Mouse (Mus musculus) lung, postnatal 4 days (tissue): ENCODE measurements around the gene Washc3.

Experiments used
- DNase-seq, 2 experiments: peaks; one replicate each; pipeline ENCODE4 v3.0.0; 2021

Washc3 gene

GRCm38 (mm10) chr10:88200951-88201638, at the start of gene Washc3:
TSS of gene Washc3 (plus strand) at chr10:88201093.
- DNase-seq: peak; percentile 92

- DNase-seq: no peak
Observed at GRCm38 (mm10) chr10:88151658-88152057, 49.2 kb upstream of the Washc3 start.

GRCm38 (mm10) chr10:88162096-88162495, 38.8 kb upstream of the Washc3 start:
- no peak for DNase-seq

- DNase-seq: no peak
Observed at GRCm38 (mm10) chr10:88162676-88163075, 38.2 kb upstream of the Washc3 start.

GRCm38 (mm10) chr10:88166158-88166557, 34.7 kb upstream of the Washc3 start:
- DNase-seq: no peak

- no peak for DNase-seq
Observed at GRCm38 (mm10) chr10:88167438-88168077, 33.3 kb upstream of the Washc3 start.

GRCm38 (mm10) chr10:88200541-88200940, 352 bp upstream of the Washc3 start:
- DNase-seq: no peak

- no peak for DNase-seq
Observed at GRCm38 (mm10) chr10:88201650-88202049, 757 bp downstream of the Washc3 start.

- DNase-seq: no peak
Observed at GRCm38 (mm10) chr10:88202581-88202980, 1.7 kb downstream of the Washc3 start.

GRCm38 (mm10) chr10:88203236-88203635, 2.3 kb downstream of the Washc3 start:
- no peak for DNase-seq

- no peak for DNase-seq
Observed at GRCm38 (mm10) chr10:88212644-88213043, 11.8 kb downstream of the Washc3 start.

- DNase-seq: no peak
Observed at GRCm38 (mm10) chr10:88214800-88215514, 14.1 kb downstream of the Washc3 start.

- no peak for DNase-seq
Observed at GRCm38 (mm10) chr10:88218161-88218560, 17.3 kb downstream of the Washc3 start.

- no peak for DNase-seq
Observed at GRCm38 (mm10) chr10:88221718-88222117, 20.8 kb downstream of the Washc3 start.

- DNase-seq: no peak
Observed at GRCm38 (mm10) chr10:88225421-88225820, 24.5 kb downstream of the Washc3 start.

GRCm38 (mm10) chr10:88227962-88228361, 27.1 kb downstream of the Washc3 start:
- DNase-seq: no peak

GRCm38 (mm10) chr10:88228521-88229017, 27.7 kb downstream of the Washc3 start:
- no peak for DNase-seq

- no peak for DNase-seq
Observed at GRCm38 (mm10) chr10:88231671-88232070, 30.8 kb downstream of the Washc3 start.

GRCm38 (mm10) chr10:88232765-88233164, 31.9 kb downstream of the Washc3 start:
- no peak for DNase-seq

- DNase-seq: no peak
Observed at GRCm38 (mm10) chr10:88244681-88245080, 43.8 kb downstream of the Washc3 start.

GRCm38 (mm10) chr10:88250300-88250699, 49.4 kb downstream of the Washc3 start:
- no peak for DNase-seq

- no peak for DNase-seq
Observed at GRCm38 (mm10) chr10:88252121-88252862, 51.4 kb downstream of the Washc3 start.

GRCm38 (mm10) chr10:88255556-88255955, 54.7 kb downstream of the Washc3 start:
- no peak for DNase-seq
